Mouse (Mus musculus): ENCODE measurements around the gene Slc17a1. TPM values are rescaled to one million over a fixed set of nuclear protein-coding genes. Genes with fewer than 3 reads are reported as not detected.

The Slc17a1 gene
- total and polyA plus RNA-seq, 2 experiments from 2014 or later, result not detected

GRCm38 (mm10) chr13:23887026-23887725, 19.6 kb downstream of the Slc17a1 start:
- no peaks in the 10 kb centered on the region for H3K4me1 ChIP-seq (ENCODE audit: insufficient read depth, low read length)
- no peak overlapping the region for H3K27ac ChIP-seq
- TF ChIP-seq CTCF (IDR thresholded peaks at IDR 0.05; ENCODE audit: low read depth), result no peak
- no peaks in the 10 kb centered on the region for H3K27me3 ChIP-seq (ENCODE audit: insufficient read depth, low read length)
- no peaks in the 10 kb centered on the region for H3K9me3 ChIP-seq (ENCODE audit: low read length)
- no peak overlapping the region for H3K4me3 ChIP-seq (ENCODE audit: low read length)
- no peak overlapping the region for H3K9ac ChIP-seq (replicated peaks; ENCODE audit: low read length)
- no peaks in the 10 kb centered on the region for H3K36me3 ChIP-seq (ENCODE audit: insufficient read depth, low read length)
- H3K4me2 ChIP-seq (ENCODE audit: low read depth, low read length), result no peak overlapping the region
- 86% methylated on average over 3 of the region's 3 CpGs for WGBS
- DNase-seq (ENCODE audit: low spot score), result no peak
- no peak for ATAC-seq

GRCm38 (mm10) chr13:23889011-23889605, 21.6 kb downstream of the Slc17a1 start:
- H3K4me2 ChIP-seq (ENCODE audit: low read depth, low read length), result no peak overlapping the region
- TF ChIP-seq CTCF (IDR thresholded peaks at IDR 0.05; ENCODE audit: low read depth), result no peak
- no peaks in the 10 kb centered on the region for H3K9me3 ChIP-seq (ENCODE audit: low read length)
- no peaks in the 10 kb centered on the region for H3K36me3 ChIP-seq (ENCODE audit: insufficient read depth, low read length)
- no peak overlapping the region for H3K27ac ChIP-seq
- DNase-seq (ENCODE audit: low spot score), result no peak
- no peak for ATAC-seq
- no peak overlapping the region for H3K4me3 ChIP-seq (ENCODE audit: low read length)
- no peak overlapping the region for H3K9ac ChIP-seq (replicated peaks; ENCODE audit: low read length)
- H3K4me1 ChIP-seq (ENCODE audit: insufficient read depth, low read length), result no peaks in the 10 kb centered on the region
- no peaks in the 10 kb centered on the region for H3K27me3 ChIP-seq (ENCODE audit: insufficient read depth, low read length)
- 74% methylated on average over 6 of the region's 6 CpGs for WGBS

GRCm38 (mm10) chr13:23892592-23893268, 25.2 kb downstream of the Slc17a1 start:
- Histone ChIP-seq H3K4me3 (ENCODE audit: low read length) (no peak overlapping the region), H3K9me3 (ENCODE audit: low read length) (no peaks in the 10 kb centered on the region), H3K27ac (no peak overlapping the region), H3K4me1 (ENCODE audit: insufficient read depth, low read length) (no peaks in the 10 kb centered on the region), H3K36me3 (ENCODE audit: insufficient read depth, low read length) (no peaks in the 10 kb centered on the region), H3K27me3 (ENCODE audit: insufficient read depth, low read length) (no peaks in the 10 kb centered on the region), H3K9ac (replicated peaks; ENCODE audit: low read length) (no peak overlapping the region), H3K4me2 (ENCODE audit: low read depth, low read length) (no peak overlapping the region)
- TF ChIP-seq CTCF (IDR thresholded peaks at IDR 0.05; ENCODE audit: low read depth), result no peak
- DNase-seq (ENCODE audit: low spot score) (no peak), ATAC-seq (no peak)
- WGBS, result 22% methylated on average over 9 of the region's 9 CpGs

DNA sequence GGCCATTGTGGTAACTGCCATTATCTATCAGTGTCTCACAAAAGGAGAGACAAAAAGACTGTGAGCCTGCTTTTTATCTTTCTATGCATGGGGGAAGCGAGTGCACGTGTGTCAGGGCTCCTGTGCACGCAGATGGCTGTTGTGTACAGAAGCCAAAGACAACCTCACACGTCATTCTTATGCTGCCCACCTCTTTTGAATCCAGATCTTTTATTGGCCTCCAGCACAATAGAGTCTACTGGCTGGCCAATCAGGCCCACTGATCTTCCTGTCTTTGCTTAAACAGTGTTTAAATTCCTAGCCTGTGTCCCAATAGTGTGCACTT, 25.7 kb downstream of the Slc17a1 start:
- no peaks in the 10 kb centered on the region for H3K36me3 ChIP-seq (ENCODE audit: insufficient read depth, low read length)
- WGBS, result 21% methylated on average over 4 of the region's 4 CpGs
- no peak overlapping the region for H3K4me3 ChIP-seq (ENCODE audit: low read length)
- no peak for TF ChIP-seq CTCF (IDR thresholded peaks at IDR 0.05; ENCODE audit: low read depth)
- no peak overlapping the region for H3K4me2 ChIP-seq (ENCODE audit: low read depth, low read length)
- H3K27ac ChIP-seq, result no peak overlapping the region
- DNase-seq (ENCODE audit: low spot score) (no peak), ATAC-seq (0 out of 2 replicates have a peak, but pooled peaks have one; percentile 15)
- H3K9ac ChIP-seq (replicated peaks; ENCODE audit: low read length), result no peak overlapping the region
- H3K4me1 ChIP-seq (ENCODE audit: insufficient read depth, low read length), result no peaks in the 10 kb centered on the region
- no peaks in the 10 kb centered on the region for H3K9me3 ChIP-seq (ENCODE audit: low read length)
- H3K27me3 ChIP-seq (ENCODE audit: insufficient read depth, low read length), result no peaks in the 10 kb centered on the region

DNA sequence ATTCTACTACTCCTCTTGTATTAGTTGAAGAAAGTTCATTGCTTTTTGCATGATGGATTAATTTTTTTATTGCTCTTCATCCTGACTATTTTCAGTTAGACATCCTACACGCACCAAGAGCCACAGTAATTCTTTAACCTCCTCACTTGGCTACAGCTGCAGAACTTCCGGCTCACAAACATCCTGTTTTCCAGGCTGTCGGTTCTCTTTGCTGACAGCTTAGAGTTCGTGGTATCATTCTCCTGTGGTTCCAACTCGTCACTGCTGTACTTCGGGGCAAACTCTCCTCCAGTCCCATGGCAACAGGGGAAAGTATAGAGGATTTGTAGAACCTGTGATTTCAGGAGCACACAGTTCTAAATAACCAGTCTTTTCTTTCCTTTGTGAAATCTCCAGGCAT, 30.7 kb downstream of the Slc17a1 start:
- no peak for DNase-seq (ENCODE audit: low spot score)
- H3K36me3 ChIP-seq (ENCODE audit: insufficient read depth, low read length), result no peaks in the 10 kb centered on the region
- no peak overlapping the region for H3K4me3 ChIP-seq (ENCODE audit: low read length)
- no peak for TF ChIP-seq CTCF (IDR thresholded peaks at IDR 0.05; ENCODE audit: low read depth)
- no peak overlapping the region for H3K4me2 ChIP-seq (ENCODE audit: low read depth, low read length)
- no peaks in the 10 kb centered on the region for H3K9me3 ChIP-seq (ENCODE audit: low read length)
- H3K4me1 ChIP-seq (ENCODE audit: insufficient read depth, low read length), result no peaks in the 10 kb centered on the region
- H3K27me3 ChIP-seq (ENCODE audit: insufficient read depth, low read length), result no peaks in the 10 kb centered on the region
- no peak for ATAC-seq
- 27% methylated on average over 6 of the region's 6 CpGs for WGBS
- H3K9ac ChIP-seq (replicated peaks; ENCODE audit: low read length), result no peak overlapping the region
- no peak overlapping the region for H3K27ac ChIP-seq

- H3K27me3 ChIP-seq (ENCODE audit: insufficient read depth, low read length), result no peaks in the 10 kb centered on the region
Measured at GRCm38 (mm10) chr13:23906906-23907305, 39.4 kb downstream of the Slc17a1 start.

GRCm38 (mm10) chr13:23910121-23910520, 42.6 kb downstream of the Slc17a1 start:
- Histone ChIP-seq H3K4me2 (ENCODE audit: low read depth, low read length) (no peak overlapping the region), H3K4me3 (ENCODE audit: low read length) (no peak overlapping the region), H3K36me3 (ENCODE audit: insufficient read depth, low read length) (no peaks in the 10 kb centered on the region), H3K27me3 (ENCODE audit: insufficient read depth, low read length) (no peaks in the 10 kb centered on the region), H3K9ac (replicated peaks; ENCODE audit: low read length) (no peak overlapping the region), H3K27ac (no peak overlapping the region), H3K9me3 (ENCODE audit: low read length) (no peaks in the 10 kb centered on the region), H3K4me1 (ENCODE audit: insufficient read depth, low read length) (no peaks in the 10 kb centered on the region)
- WGBS, result 86% methylated on average over 5 of the region's 5 CpGs
- DNase-seq (ENCODE audit: low spot score) (no peak), ATAC-seq (no peak)
- TF ChIP-seq CTCF (IDR thresholded peaks at IDR 0.05; ENCODE audit: low read depth), result no peak

More at GRCm38 (mm10) chr13:23906906-23907305, 39.4 kb downstream of the Slc17a1 start:
- Histone ChIP-seq H3K9ac (replicated peaks; ENCODE audit: low read length) (no peak overlapping the region), H3K36me3 (ENCODE audit: insufficient read depth, low read length) (no peaks in the 10 kb centered on the region), H3K4me2 (ENCODE audit: low read depth, low read length) (no peak overlapping the region), H3K4me3 (ENCODE audit: low read length) (no peak overlapping the region), H3K27ac (no peak overlapping the region), H3K9me3 (ENCODE audit: low read length) (no peaks in the 10 kb centered on the region), H3K4me1 (ENCODE audit: insufficient read depth, low read length) (no peaks in the 10 kb centered on the region)
- ATAC-seq (no peak), DNase-seq (ENCODE audit: low spot score) (no peak)
- 94% methylated on average over 5 of the region's 5 CpGs for WGBS
- TF ChIP-seq CTCF (IDR thresholded peaks at IDR 0.05; ENCODE audit: low read depth), result no peak
